Mouse (Mus musculus) CD4-positive helper T cell, adult 2 months (primary cell): ENCODE results near the gene Tph1.

ENCODE experiments used
- DNase-seq: peaks from one replicate; pipeline ENCODE4 v3.0.0-alpha.2; 2012; ENCODE audit warnings: low read depth, missing footprints, low spot score

The Tph1 gene

DNA sequence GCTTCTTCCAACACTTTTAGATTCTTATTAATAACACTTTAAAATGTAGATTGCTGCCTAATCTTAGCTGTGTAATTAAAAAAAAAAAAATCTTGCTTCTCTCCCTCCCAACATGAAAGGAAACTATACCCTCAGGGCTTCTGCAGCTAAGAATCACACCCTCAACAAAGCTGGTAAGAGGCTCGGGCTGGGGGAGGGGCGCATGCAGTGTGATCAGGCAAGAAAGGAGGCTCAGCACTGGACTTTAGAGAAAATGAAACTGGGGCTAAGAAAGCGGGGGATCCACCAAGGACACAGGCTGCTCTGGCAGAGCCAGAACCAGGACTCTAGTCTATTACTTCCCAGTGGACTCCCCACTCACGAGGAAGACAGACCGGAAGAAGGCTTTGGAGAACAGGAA, 71.2 kb downstream of the Tph1 start:
- no peak for DNase-seq

DNA sequence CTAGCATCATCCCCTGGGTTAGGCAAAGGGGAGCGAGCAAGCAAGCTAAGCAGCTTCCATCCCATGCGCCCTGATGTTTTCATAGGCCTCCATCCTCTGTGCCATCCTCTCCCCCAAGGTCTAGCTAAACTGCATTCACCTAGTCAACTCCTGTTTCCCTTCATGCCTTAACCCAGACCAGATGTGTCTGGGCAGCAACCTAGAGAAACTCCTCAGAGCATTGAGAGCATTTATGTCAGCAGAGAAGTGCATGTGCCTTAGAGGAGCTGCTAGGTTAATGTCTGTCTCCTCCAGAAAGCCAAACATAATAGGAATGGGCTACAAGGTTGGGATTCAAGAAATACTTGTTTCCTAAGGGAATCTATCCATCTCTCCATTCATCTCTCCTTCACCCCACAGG, 75.3 kb downstream of the Tph1 start:
- DNase-seq: no peak
